Mouse (Mus musculus) spleen, adult 2 months (tissue): Measurements from ENCODE around the gene Srbd1.

ENCODE experiments used
- CTCF ChIP-seq: fragments of 200-500 bp; IDR thresholded peaks from 2 replicates; pipeline ENCODE4 v1.5.1; 2011; ENCODE audit warnings: mild to moderate bottlenecking, inconsistent platforms; ENCODE audit not compliant: insufficient read depth, insufficient read length, insufficient replicate concordance; ENCODE audit errors: extremely low read depth
- POLR2A ChIP-seq: fragments of 200-500 bp; IDR thresholded peaks from 2 replicates; pipeline ENCODE4 v1.6.1; 2011; ENCODE audit warnings: low read depth, low read length, inconsistent platforms

- TF ChIP-seq CTCF (no peak), POLR2A (no peak)
Observed at GRCm38 (mm10) chr17:86184552-86185209, 39.7 kb upstream of the Srbd1 start.
